Mouse (Mus musculus): ENCODE results near the gene Kcnk2.

The Kcnk2 gene

GRCm38 (mm10) chr1:189217751-189218564 is 184.1 kb downstream of the Kcnk2 start:
- DNase-seq (ENCODE audit: low spot score), result no peak

- DNase-seq (ENCODE audit: low spot score), result no peak
These were observed 186.9 kb downstream of the Kcnk2 start for GRCm38 (mm10) chr1:189215131-189215530.

GRCm38 (mm10) chr1:189214477-189214876 is 187.6 kb downstream of the Kcnk2 start:
- no peak for DNase-seq (ENCODE audit: low spot score)

GRCm38 (mm10) chr1:189209715-189210108 is 192.4 kb downstream of the Kcnk2 start:
- DNase-seq (ENCODE audit: low spot score), result no peak

GRCm38 (mm10) chr1:189209029-189209714 is 192.9 kb downstream of the Kcnk2 start:
- DNase-seq (ENCODE audit: low spot score), result no peak

GRCm38 (mm10) chr1:189208605-189209004 is 193.5 kb downstream of the Kcnk2 start:
- no peak for DNase-seq (ENCODE audit: low spot score)

GRCm38 (mm10) chr1:189195758-189196157 is 206.3 kb downstream of the Kcnk2 start:
- no peak for DNase-seq (ENCODE audit: low spot score)

GRCm38 (mm10) chr1:189187737-189188390 is 214.2 kb downstream of the Kcnk2 start:
- DNase-seq (ENCODE audit: low spot score), result no peak

- no peak for DNase-seq (ENCODE audit: low spot score)
These were observed 216.8 kb downstream of the Kcnk2 start for GRCm38 (mm10) chr1:189185206-189185750.

- DNase-seq (ENCODE audit: low spot score), result no peak
These were observed 224.3 kb downstream of the Kcnk2 start for GRCm38 (mm10) chr1:189177746-189178145.

- DNase-seq (ENCODE audit: low spot score), result no peak
These were observed 228.6 kb downstream of the Kcnk2 start for GRCm38 (mm10) chr1:189173479-189173878.

GRCm38 (mm10) chr1:189171138-189171537 is 230.9 kb downstream of the Kcnk2 start:
- DNase-seq (ENCODE audit: low spot score), result no peak

GRCm38 (mm10) chr1:189165756-189166155 is 236.3 kb downstream of the Kcnk2 start:
- DNase-seq (ENCODE audit: low spot score), result no peak

GRCm38 (mm10) chr1:189165141-189165540 is 236.9 kb downstream of the Kcnk2 start:
- DNase-seq (ENCODE audit: low spot score), result no peak

- DNase-seq (ENCODE audit: low spot score), result no peak
These were observed 237.4 kb downstream of the Kcnk2 start for GRCm38 (mm10) chr1:189164721-189165120.

GRCm38 (mm10) chr1:189164241-189164640 is 237.8 kb downstream of the Kcnk2 start:
- no peak for DNase-seq (ENCODE audit: low spot score)

Data from c-Kit-positive CD71-positive TER-119-positive erythroid progenitor cells, embryonic 14.5 days (primary cell).